Mouse (Mus musculus): ENCODE results near the gene Prss45. TPM values are rescaled to one million over a fixed set of nuclear protein-coding genes. Genes with fewer than 3 reads are reported as not detected.

The Prss45 gene
- polyA plus RNA-seq, 2 experiments = not detected

DNA sequence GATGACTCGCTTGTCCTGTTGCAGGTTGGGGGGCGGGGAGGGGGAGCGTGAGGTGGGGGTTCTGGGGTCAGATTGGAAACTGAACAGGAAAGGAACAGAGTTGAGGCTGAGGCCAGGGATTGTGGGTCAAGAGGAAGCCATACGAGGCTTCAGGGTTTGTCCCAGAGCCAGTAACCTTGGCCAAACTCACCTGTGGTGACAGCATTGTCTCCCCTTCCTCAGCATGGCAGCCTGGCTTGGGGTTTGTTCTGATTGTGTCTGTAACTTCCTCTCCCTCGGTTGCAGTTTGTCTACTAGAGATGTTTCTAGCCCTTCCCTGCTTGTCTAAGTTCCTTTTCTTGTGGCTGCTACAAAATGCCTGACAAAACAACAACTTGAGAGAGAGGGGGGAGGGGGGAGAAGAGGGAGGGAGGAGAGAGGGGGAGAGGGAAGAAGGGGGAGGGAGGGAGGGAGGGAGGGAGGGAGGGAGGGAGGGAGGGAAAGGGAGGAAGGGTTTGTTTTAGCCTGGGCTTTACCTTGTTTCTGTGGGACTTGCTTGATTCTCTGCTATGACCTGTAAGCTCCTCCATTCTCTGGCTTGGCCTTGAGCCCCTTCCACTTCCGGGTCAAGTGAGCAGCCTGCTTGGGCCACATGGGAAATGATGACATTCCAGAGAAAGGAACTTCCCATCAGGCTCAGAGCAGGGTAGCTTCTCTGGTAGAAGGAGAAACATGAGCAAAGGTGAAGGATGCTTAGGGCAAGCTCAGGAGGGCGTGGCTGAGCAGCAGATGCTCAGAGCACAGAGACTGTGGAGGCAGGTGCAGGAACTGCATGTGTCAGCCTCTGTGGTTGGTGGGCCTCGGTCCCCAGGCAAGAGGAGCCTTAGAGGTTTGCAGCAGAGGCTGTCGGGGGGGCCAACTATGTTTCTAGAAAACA is 53.3 kb downstream of the Prss45 start:
- TF ChIP-seq POLR2A (IDR thresholded peaks at IDR 0.05; ENCODE audit: borderline replicate concordance, extremely low read depth, insufficient read depth, insufficient read length) = no peak
- ATAC-seq (ENCODE audit: low FRiP score, low read depth) (no peak), DNase-seq (ENCODE audit: low spot score) (no peak)
- H3K27ac ChIP-seq (replicated peaks; ENCODE audit: low read depth, low read length) = no peak overlapping the region
- no peaks in the 10 kb centered on the region for H3K9me3 ChIP-seq (ENCODE audit: control insufficient read depth, low read length)
- no peaks in the 10 kb centered on the region for H3K4me1 ChIP-seq (ENCODE audit: control insufficient read depth, insufficient read depth, low read length)
- H3K4me3 ChIP-seq (replicated peaks; ENCODE audit: low read length) = no peak overlapping the region
- H3K27me3 ChIP-seq (ENCODE audit: control insufficient read depth, insufficient read depth, low read length) = no peaks in the 10 kb centered on the region
- no peaks in the 10 kb centered on the region for H3K36me3 ChIP-seq (ENCODE audit: control insufficient read depth, insufficient read depth, low read length)
- H3K4me2 ChIP-seq (replicated peaks; ENCODE audit: low read depth, low read length, severe bottlenecking) = no peak overlapping the region
- 59% methylated on average over 9 of the region's 9 CpGs for WGBS
- H3K9ac ChIP-seq (ENCODE audit: low read depth, low read length, severe bottlenecking) = no peak overlapping the region

DNA sequence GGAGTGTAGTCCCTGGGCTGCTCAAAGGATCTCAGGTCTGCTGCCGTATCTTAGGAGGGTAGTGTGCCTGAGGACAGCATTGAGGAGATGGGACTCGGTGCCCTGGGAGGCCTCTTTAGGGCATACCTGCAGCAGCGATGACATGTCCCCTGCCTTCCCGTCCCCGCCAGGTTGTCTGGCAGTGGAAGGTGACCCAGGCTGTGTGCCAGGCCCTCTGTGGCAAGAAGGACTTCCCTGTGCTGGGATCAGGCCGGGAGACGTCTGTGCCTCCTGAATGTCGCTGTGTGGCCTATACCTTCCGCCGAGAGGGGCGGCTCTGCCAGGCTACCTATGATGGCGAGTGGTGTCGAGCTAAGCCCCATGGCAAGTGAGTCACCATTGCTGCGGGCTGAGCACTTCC is 54.5 kb downstream of the Prss45 start:
- no peaks in the 10 kb centered on the region for H3K36me3 ChIP-seq (ENCODE audit: control insufficient read depth, insufficient read depth, low read length)
- TF ChIP-seq POLR2A (IDR thresholded peaks at IDR 0.05; ENCODE audit: borderline replicate concordance, extremely low read depth, insufficient read depth, insufficient read length) = no peak
- no peak for ATAC-seq (ENCODE audit: low FRiP score, low read depth)
- no peaks in the 10 kb centered on the region for H3K27me3 ChIP-seq (ENCODE audit: control insufficient read depth, insufficient read depth, low read length)
- no peaks in the 10 kb centered on the region for H3K4me1 ChIP-seq (ENCODE audit: control insufficient read depth, insufficient read depth, low read length)
- 86% methylated on average over 14 of the region's 14 CpGs for WGBS
- no peak overlapping the region for H3K27ac ChIP-seq (replicated peaks; ENCODE audit: low read depth, low read length)
- H3K9ac ChIP-seq (ENCODE audit: low read depth, low read length, severe bottlenecking) = no peak overlapping the region
- no peak overlapping the region for H3K4me3 ChIP-seq (replicated peaks; ENCODE audit: low read length)
- H3K9me3 ChIP-seq (ENCODE audit: control insufficient read depth, low read length) = no peaks in the 10 kb centered on the region
- H3K4me2 ChIP-seq (replicated peaks; ENCODE audit: low read depth, low read length, severe bottlenecking) = no peak overlapping the region
- DNase-seq (ENCODE audit: low spot score) = no peak

DNA sequence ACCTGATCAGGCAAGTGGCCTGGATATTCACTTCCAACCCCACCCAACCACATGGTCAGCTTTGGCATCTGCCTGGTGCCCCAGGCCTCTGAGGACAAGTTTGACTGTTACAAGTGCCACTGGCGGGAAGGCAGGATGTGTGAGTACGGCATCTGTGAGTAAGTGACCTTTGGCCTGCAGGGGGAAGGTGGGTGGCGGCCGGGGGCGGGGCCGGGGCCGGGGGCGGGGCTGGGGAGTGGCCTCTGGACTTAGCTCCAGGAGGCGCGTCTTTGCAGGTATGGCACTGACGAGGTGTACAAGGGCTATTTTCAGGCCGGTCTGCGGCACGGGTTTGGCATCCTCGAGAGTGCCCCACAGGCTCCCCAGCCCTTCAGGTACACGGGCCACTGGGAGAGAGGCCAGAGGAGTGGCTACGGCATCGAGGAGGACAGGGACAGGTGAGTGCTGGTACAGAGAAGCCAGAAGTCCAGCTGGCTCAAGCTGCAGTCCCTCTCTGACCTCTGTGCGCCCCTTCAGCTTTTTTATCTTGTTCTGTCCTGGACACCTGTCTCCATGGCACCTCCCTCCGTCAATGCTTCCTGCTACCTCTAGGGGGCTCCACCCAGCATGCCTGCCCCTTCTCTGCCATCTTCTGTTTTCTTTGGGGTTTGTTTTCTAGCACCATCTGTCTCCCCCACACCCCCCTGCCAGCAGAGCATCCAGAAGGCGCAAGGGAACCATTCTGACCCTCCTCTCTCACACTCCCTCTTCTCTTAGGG is 55.8 kb downstream of the Prss45 start:
- Histone ChIP-seq H3K4me2 (replicated peaks; ENCODE audit: low read depth, low read length, severe bottlenecking) (no peak overlapping the region), H3K36me3 (ENCODE audit: control insufficient read depth, insufficient read depth, low read length) (no peaks in the 10 kb centered on the region), H3K4me3 (replicated peaks; ENCODE audit: low read length) (no peak overlapping the region), H3K4me1 (ENCODE audit: control insufficient read depth, insufficient read depth, low read length) (no peaks in the 10 kb centered on the region), H3K9me3 (ENCODE audit: control insufficient read depth, low read length) (no peaks in the 10 kb centered on the region), H3K27me3 (ENCODE audit: control insufficient read depth, insufficient read depth, low read length) (no peaks in the 10 kb centered on the region), H3K9ac (ENCODE audit: low read depth, low read length, severe bottlenecking) (no peak overlapping the region), H3K27ac (replicated peaks; ENCODE audit: low read depth, low read length) (no peak overlapping the region)
- WGBS = 12% methylated on average over 19 of the region's 21 CpGs
- no peak for TF ChIP-seq POLR2A (IDR thresholded peaks at IDR 0.05; ENCODE audit: borderline replicate concordance, extremely low read depth, insufficient read depth, insufficient read length)
- DNase-seq (ENCODE audit: low spot score) (no peak), ATAC-seq (ENCODE audit: low FRiP score, low read depth) (no peak)

Other genes with a start within 250 kb of the Prss45 start
- 40.0 and 53.8 TPM in 2 replicates for gene Nradd, start 210.1 kb upstream of the Prss45 start, polyA plus RNA-seq (2012; rRNA removed)
- gene Nradd, start 210.1 kb upstream of the Prss45 start, polyA plus RNA-seq (2014; fragmentation: Nextera tagmentation; extraction: Ambion mirVana) = 28.1 and 30.4 TPM in 2 replicates
- gene Nbeal2, start 180.4 kb upstream of the Prss45 start, polyA plus RNA-seq (2012; rRNA removed) = 8.4 and 9.4 TPM in 2 replicates
- gene Nbeal2, start 180.4 kb upstream of the Prss45 start, polyA plus RNA-seq (2014; fragmentation: Nextera tagmentation; extraction: Ambion mirVana) = 3.2 and 3.3 TPM in 2 replicates
- 72.2 and 83.8 TPM in 2 replicates for gene Ccdc12, start 178.1 kb upstream of the Prss45 start, polyA plus RNA-seq (2012; rRNA removed)
- gene Ccdc12, start 178.1 kb upstream of the Prss45 start, polyA plus RNA-seq (2014; fragmentation: Nextera tagmentation; extraction: Ambion mirVana) = 102 and 123 TPM in 2 replicates
- gene Myl3, start 92.7 kb upstream of the Prss45 start, polyA plus RNA-seq (2012; rRNA removed) = 18.9 and 26.1 TPM in 2 replicates
- gene Myl3, start 92.7 kb upstream of the Prss45 start, polyA plus RNA-seq (2014; fragmentation: Nextera tagmentation; extraction: Ambion mirVana) = 16.4 and 28.1 TPM in 2 replicates
- gene Pth1r, start 87.4 kb upstream of the Prss45 start, polyA plus RNA-seq (2012; rRNA removed) = 149 and 203 TPM in 2 replicates
- 96.9 and 99.1 TPM in 2 replicates for gene Pth1r, start 87.4 kb upstream of the Prss45 start, polyA plus RNA-seq (2014; fragmentation: Nextera tagmentation; extraction: Ambion mirVana)
- 0.04 TPM in 1 of 2 replicates, not detected in the other for gene Prss42, start 36.4 kb upstream of the Prss45 start, polyA plus RNA-seq (2012; rRNA removed)
- gene Prss42, start 36.4 kb upstream of the Prss45 start, polyA plus RNA-seq (2014; fragmentation: Nextera tagmentation; extraction: Ambion mirVana) = not detected in 2 replicates
- gene Prss44, start 20.6 kb upstream of the Prss45 start, polyA plus RNA-seq (2012; rRNA removed) = not detected in 2 replicates
- not detected in 2 replicates for gene Prss44, start 20.6 kb upstream of the Prss45 start, polyA plus RNA-seq (2014; fragmentation: Nextera tagmentation; extraction: Ambion mirVana)
- not detected in 2 replicates for gene Prss43, start 7.9 kb upstream of the Prss45 start, polyA plus RNA-seq (2012; rRNA removed)
- gene Prss43, start 7.9 kb upstream of the Prss45 start, polyA plus RNA-seq (2014; fragmentation: Nextera tagmentation; extraction: Ambion mirVana) = not detected in 2 replicates
- gene Prss46, start 9.9 kb downstream of the Prss45 start, polyA plus RNA-seq (2012; rRNA removed) = not detected in 2 replicates
- not detected in 2 replicates for gene Prss46, start 9.9 kb downstream of the Prss45 start, polyA plus RNA-seq (2014; fragmentation: Nextera tagmentation; extraction: Ambion mirVana)
- gene Prss50, start 23.4 kb downstream of the Prss45 start, polyA plus RNA-seq (2012; rRNA removed) = 0.41 and 0.54 TPM in 2 replicates
- gene Prss50, start 23.4 kb downstream of the Prss45 start, polyA plus RNA-seq (2014; fragmentation: Nextera tagmentation; extraction: Ambion mirVana) = 0.21 and 0.26 TPM in 2 replicates
- 7.3 and 7.4 TPM in 2 replicates for gene Als2cl, start 45.3 kb downstream of the Prss45 start, polyA plus RNA-seq (2012; rRNA removed)
- 1.6 and 1.9 TPM in 2 replicates for gene Als2cl, start 45.3 kb downstream of the Prss45 start, polyA plus RNA-seq (2014; fragmentation: Nextera tagmentation; extraction: Ambion mirVana)
- gene Tmie, start 45.5 kb downstream of the Prss45 start, polyA plus RNA-seq (2012; rRNA removed) = 0.61 and 0.85 TPM in 2 replicates
- gene Tmie, start 45.5 kb downstream of the Prss45 start, polyA plus RNA-seq (2014; fragmentation: Nextera tagmentation; extraction: Ambion mirVana) = 0.37 and 0.52 TPM in 2 replicates
- gene Fam240a, start 82.3 kb downstream of the Prss45 start, polyA plus RNA-seq (2012; rRNA removed) = not detected in 2 replicates
- not detected in 2 replicates for gene Fam240a, start 82.3 kb downstream of the Prss45 start, polyA plus RNA-seq (2014; fragmentation: Nextera tagmentation; extraction: Ambion mirVana)
- gene Tdgf1, start 111.6 kb downstream of the Prss45 start, polyA plus RNA-seq (2012; rRNA removed) = 0.38 and 0.56 TPM in 2 replicates
- gene Tdgf1, start 111.6 kb downstream of the Prss45 start, polyA plus RNA-seq (2014; fragmentation: Nextera tagmentation; extraction: Ambion mirVana) = 0.40 and 0.54 TPM in 2 replicates
- gene Lrrc2, start 117.0 kb downstream of the Prss45 start, polyA plus RNA-seq (2012; rRNA removed) = 0.04 and 0.12 TPM in 2 replicates
- 0.08 TPM in 1 of 2 replicates, not detected in the other for gene Lrrc2, start 117.0 kb downstream of the Prss45 start, polyA plus RNA-seq (2014; fragmentation: Nextera tagmentation; extraction: Ambion mirVana)
- 0.20 and 0.24 TPM in 2 replicates for gene Rtp3, start 156.0 kb downstream of the Prss45 start, polyA plus RNA-seq (2012; rRNA removed)
- not detected in 2 replicates for gene Rtp3, start 156.0 kb downstream of the Prss45 start, polyA plus RNA-seq (2014; fragmentation: Nextera tagmentation; extraction: Ambion mirVana)
- 0.44 and 1.1 TPM in 2 replicates for gene Ltf, start 184.7 kb downstream of the Prss45 start, polyA plus RNA-seq (2012; rRNA removed)
- gene Ltf, start 184.7 kb downstream of the Prss45 start, polyA plus RNA-seq (2014; fragmentation: Nextera tagmentation; extraction: Ambion mirVana) = 0.47 and 1.4 TPM in 2 replicates
- gene Ccrl2, start 222.9 kb downstream of the Prss45 start, polyA plus RNA-seq (2012; rRNA removed) = 0.50 and 0.63 TPM in 2 replicates
- gene Ccrl2, start 222.9 kb downstream of the Prss45 start, polyA plus RNA-seq (2014; fragmentation: Nextera tagmentation; extraction: Ambion mirVana) = 0.59 and 0.88 TPM in 2 replicates